Mouse (Mus musculus): ENCODE measurements around the gene Rps2. TPM values are rescaled to one million over a fixed set of nuclear protein-coding genes. Genes with fewer than 3 reads are reported as not detected.

The Rps2 gene
- polyA plus RNA-seq, 1 experiment from 2014 or later: 732 TPM

DNA sequence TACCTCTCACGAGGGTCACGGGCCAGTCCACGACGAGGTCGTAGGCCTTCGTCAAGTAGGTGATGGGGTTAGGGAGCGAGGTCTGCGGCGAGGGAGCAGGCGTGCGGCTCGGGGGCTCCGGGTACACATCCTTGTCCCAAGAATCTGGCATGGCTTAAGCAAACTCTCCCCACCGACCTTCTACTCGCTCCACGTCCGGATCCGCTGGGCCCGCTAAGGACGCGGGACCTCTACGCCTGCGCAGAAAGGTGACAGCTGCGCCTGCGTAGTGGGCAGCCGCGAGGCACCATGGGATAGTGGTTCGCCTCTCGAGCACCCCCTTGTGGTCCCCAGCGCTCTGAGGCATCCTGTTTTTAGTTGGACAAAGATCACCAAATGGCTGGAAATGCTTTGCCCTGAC, 6.3 kb downstream of the Rps2 start, which contains the start of gene Ndufb10:
Gene Ndufb10 (minus strand): TSS at position 295 of the 400 bp plus-strand sequence.
- peak within 1 kb of the TSS; percentile 88 for H3K4me2 ChIP-seq (ENCODE audit: low read length)
- peak within 1 kb of the TSS; percentile 82 for H3K4me3 ChIP-seq (ENCODE audit: low read length)
- no peaks in the 10 kb centered on the region for H3K9me3 ChIP-seq (ENCODE audit: control insufficient read depth, low read length)
- H3K27ac ChIP-seq (ENCODE audit: low read depth, low read length): peak within 1 kb of the TSS; percentile 79
- H3K4me1 ChIP-seq (ENCODE audit: control insufficient read depth, insufficient read depth, low read depth, low read length): peaks cover 25% of the 10 kb centered on the region
- H3K27me3 ChIP-seq (replicated peaks; ENCODE audit: control insufficient read depth, insufficient read depth, low read length): no peaks in the 10 kb centered on the region
- peaks cover 9% of the 10 kb centered on the region for H3K36me3 ChIP-seq (ENCODE audit: control insufficient read depth, insufficient read depth, low read length)
- peak; percentile 72 for ATAC-seq
- H3K9ac ChIP-seq (ENCODE audit: low read depth, low read length): peak within 1 kb of the TSS; percentile 90
- WGBS: under 1% methylated on average over 24 of the region's 30 CpGs

DNA sequence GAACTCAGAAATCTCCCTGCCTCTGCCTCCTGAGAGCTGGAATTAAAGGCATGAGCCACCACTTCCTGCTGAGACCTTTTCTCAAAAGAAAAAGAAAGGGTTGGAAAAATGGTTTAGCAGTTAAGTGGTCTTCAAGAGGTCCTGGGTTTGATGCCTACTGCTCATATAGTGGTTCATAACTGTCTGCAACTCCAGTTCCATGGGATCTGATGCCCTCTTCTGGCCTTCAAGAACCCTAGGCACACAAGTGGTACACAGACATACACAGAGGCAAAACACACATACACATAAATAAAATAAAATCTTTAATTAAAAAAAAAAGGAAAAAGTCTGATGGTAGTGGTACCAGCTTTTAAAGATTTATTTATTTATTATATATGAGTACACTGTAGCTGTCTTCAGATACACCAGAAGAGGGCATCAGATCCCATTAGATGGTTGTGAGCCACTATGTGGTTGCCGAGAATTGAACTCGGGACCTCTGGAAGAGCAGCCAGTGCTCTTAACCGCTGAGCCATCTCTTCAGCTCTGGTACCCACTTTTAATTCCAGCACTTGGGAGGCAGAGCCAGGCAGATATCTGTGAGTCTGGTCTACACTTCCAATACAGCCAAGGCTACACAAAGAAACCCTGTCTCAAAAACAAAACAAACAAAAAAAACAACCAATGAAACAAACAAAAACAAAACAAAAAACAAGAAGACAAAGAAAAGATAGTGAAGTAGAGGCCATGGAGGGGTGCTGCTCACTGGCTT, 7.9 kb downstream of the Rps2 start:
- Histone ChIP-seq H3K36me3 (ENCODE audit: control insufficient read depth, insufficient read depth, low read length) (peaks cover 9% of the 10 kb centered on the region), H3K4me1 (ENCODE audit: control insufficient read depth, insufficient read depth, low read depth, low read length) (peaks cover 23% of the 10 kb centered on the region), H3K27ac (ENCODE audit: low read depth, low read length) (no peak overlapping the region), H3K27me3 (replicated peaks; ENCODE audit: control insufficient read depth, insufficient read depth, low read length) (no peaks in the 10 kb centered on the region), H3K9ac (ENCODE audit: low read depth, low read length) (no peak overlapping the region), H3K4me2 (ENCODE audit: low read length) (no peak overlapping the region), H3K4me3 (ENCODE audit: low read length) (no peak overlapping the region), H3K9me3 (ENCODE audit: control insufficient read depth, low read length) (no peaks in the 10 kb centered on the region)
- no peak for ATAC-seq
- WGBS: 65% methylated on average over 3 of the region's 3 CpGs

DNA sequence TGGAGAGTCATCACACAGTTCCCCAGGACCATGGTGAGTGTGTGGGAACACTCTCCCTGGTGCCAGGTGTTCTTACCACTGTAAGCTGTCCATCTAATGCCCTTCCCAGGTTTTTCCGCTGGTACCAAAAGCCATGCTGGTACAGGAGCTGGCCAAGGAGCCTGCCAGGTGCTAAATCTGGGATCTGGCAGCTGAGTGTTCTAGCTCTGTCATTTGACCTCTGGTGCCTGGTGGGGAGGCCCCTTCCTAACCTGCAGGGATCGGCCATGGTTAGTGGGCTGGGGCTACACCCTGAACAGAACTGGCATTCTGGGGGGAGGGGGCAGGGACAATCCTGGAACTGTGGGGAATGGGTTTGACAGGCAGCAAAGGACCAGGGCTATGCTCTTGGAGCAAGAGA, 9.7 kb downstream of the Rps2 start, which contains the start of gene Rpl3l:
Gene Rpl3l (plus strand): TSS at position 203 of the 400 bp plus-strand sequence.
- WGBS: 81% methylated on average over 2 of the region's 2 CpGs
- Histone ChIP-seq H3K9ac (ENCODE audit: low read depth, low read length) (no peak within 1 kb of the TSS), H3K27ac (ENCODE audit: low read depth, low read length) (no peak within 1 kb of the TSS), H3K4me3 (ENCODE audit: low read length) (no peak within 1 kb of the TSS), H3K9me3 (ENCODE audit: control insufficient read depth, low read length) (no peaks in the 10 kb centered on the region), H3K4me2 (ENCODE audit: low read length) (no peak within 1 kb of the TSS), H3K36me3 (ENCODE audit: control insufficient read depth, insufficient read depth, low read length) (no peaks in the 10 kb centered on the region), H3K4me1 (ENCODE audit: control insufficient read depth, insufficient read depth, low read depth, low read length) (peaks cover 9% of the 10 kb centered on the region), H3K27me3 (replicated peaks; ENCODE audit: control insufficient read depth, insufficient read depth, low read length) (no peaks in the 10 kb centered on the region)
- no peak for ATAC-seq

DNA sequence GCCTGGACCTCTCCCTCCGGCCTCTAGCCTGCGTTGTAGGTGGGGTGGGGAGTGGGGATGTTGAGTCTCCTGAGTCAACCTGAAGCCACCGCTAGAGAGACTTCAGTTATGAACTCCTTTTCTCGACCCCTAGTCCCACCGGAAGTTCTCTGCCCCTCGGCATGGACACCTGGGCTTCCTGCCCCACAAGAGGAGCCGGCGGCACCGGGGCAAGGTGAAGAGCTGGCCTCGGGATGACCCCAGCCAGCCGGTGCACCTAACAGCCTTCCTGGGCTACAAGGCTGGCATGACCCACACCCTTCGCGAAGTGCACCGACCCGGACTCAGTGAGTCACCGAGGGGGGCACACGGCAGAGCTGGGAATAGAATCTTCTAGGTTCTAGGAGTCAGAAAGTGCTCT, 10.3 kb downstream of the Rps2 start:
- 77% methylated on average over 17 of the region's 17 CpGs for WGBS
- no peaks in the 10 kb centered on the region for H3K9me3 ChIP-seq (ENCODE audit: control insufficient read depth, low read length)
- H3K27ac ChIP-seq (ENCODE audit: low read depth, low read length): no peak overlapping the region
- no peak overlapping the region for H3K4me2 ChIP-seq (ENCODE audit: low read length)
- no peaks in the 10 kb centered on the region for H3K27me3 ChIP-seq (replicated peaks; ENCODE audit: control insufficient read depth, insufficient read depth, low read length)
- no peak for ATAC-seq
- H3K4me1 ChIP-seq (ENCODE audit: control insufficient read depth, insufficient read depth, low read depth, low read length): peaks cover 5% of the 10 kb centered on the region
- H3K4me3 ChIP-seq (ENCODE audit: low read length): no peak overlapping the region
- no peak overlapping the region for H3K9ac ChIP-seq (ENCODE audit: low read depth, low read length)
- H3K36me3 ChIP-seq (ENCODE audit: control insufficient read depth, insufficient read depth, low read length): no peaks in the 10 kb centered on the region

DNA sequence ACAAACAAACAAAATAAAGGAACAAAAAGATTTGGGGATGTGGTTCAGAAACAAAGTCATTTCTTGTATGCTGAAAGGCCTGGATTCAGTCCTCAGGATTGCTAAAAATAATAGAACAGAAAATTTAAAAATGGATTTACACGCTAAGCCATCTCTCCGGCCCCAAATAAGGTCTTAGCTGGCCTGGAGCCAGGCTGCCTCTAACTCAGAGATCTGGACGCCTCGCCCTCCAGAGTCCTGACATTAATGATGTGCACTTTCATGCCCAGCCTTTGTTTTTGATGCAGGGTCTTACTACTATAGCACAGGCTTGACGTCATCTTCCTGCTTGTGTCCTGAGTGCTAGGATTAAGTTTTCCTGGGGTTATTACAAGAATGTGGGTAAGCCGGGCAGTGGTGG, 11.2 kb downstream of the Rps2 start:
- Histone ChIP-seq H3K36me3 (ENCODE audit: control insufficient read depth, insufficient read depth, low read length) (no peaks in the 10 kb centered on the region), H3K4me1 (ENCODE audit: control insufficient read depth, insufficient read depth, low read depth, low read length) (no peaks in the 10 kb centered on the region), H3K27me3 (replicated peaks; ENCODE audit: control insufficient read depth, insufficient read depth, low read length) (peaks cover 2% of the 10 kb centered on the region; the same call in 1 of the 2 replicates), H3K4me3 (ENCODE audit: low read length) (no peak overlapping the region), H3K4me2 (ENCODE audit: low read length) (no peak overlapping the region), H3K9me3 (ENCODE audit: control insufficient read depth, low read length) (no peaks in the 10 kb centered on the region), H3K27ac (ENCODE audit: low read depth, low read length) (no peak overlapping the region), H3K9ac (ENCODE audit: low read depth, low read length) (no peak overlapping the region)
- no peak for ATAC-seq
- WGBS: 74% methylated on average over 6 of the region's 6 CpGs

DNA sequence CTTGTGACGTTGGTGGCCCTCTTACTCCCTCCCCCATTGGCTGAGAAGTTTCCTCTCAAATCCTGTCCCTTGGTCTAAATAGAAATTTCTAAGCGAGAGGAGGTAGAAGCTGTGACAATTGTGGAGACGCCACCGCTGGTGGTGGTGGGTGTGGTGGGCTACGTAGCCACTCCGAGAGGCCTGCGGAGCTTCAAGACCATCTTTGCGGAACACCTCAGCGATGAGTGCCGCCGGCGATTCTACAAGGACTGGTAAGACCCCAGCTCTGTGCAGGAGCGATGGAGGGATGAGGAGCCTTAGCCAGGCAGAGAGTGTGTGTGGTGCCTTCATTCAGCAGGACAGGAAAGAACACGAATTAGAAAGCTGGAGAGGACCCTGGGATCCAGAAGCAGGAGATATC, 12.9 kb downstream of the Rps2 start:
- ATAC-seq: no peak
- WGBS: 79% methylated on average over 14 of the region's 14 CpGs
- no peak overlapping the region for H3K27ac ChIP-seq (ENCODE audit: low read depth, low read length)
- H3K9ac ChIP-seq (ENCODE audit: low read depth, low read length): no peak overlapping the region
- H3K4me2 ChIP-seq (ENCODE audit: low read length): no peak overlapping the region
- H3K27me3 ChIP-seq (replicated peaks; ENCODE audit: control insufficient read depth, insufficient read depth, low read length): peaks cover 2% of the 10 kb centered on the region; the same call in 1 of the 2 replicates
- 0 out of 2 replicates have a peak, but pooled peaks cover 2% of the 10 kb centered on the region for H3K4me1 ChIP-seq (ENCODE audit: control insufficient read depth, insufficient read depth, low read depth, low read length)
- no peaks in the 10 kb centered on the region for H3K9me3 ChIP-seq (ENCODE audit: control insufficient read depth, low read length)
- H3K36me3 ChIP-seq (ENCODE audit: control insufficient read depth, insufficient read depth, low read length): no peaks in the 10 kb centered on the region
- no peak overlapping the region for H3K4me3 ChIP-seq (ENCODE audit: low read length)

DNA sequence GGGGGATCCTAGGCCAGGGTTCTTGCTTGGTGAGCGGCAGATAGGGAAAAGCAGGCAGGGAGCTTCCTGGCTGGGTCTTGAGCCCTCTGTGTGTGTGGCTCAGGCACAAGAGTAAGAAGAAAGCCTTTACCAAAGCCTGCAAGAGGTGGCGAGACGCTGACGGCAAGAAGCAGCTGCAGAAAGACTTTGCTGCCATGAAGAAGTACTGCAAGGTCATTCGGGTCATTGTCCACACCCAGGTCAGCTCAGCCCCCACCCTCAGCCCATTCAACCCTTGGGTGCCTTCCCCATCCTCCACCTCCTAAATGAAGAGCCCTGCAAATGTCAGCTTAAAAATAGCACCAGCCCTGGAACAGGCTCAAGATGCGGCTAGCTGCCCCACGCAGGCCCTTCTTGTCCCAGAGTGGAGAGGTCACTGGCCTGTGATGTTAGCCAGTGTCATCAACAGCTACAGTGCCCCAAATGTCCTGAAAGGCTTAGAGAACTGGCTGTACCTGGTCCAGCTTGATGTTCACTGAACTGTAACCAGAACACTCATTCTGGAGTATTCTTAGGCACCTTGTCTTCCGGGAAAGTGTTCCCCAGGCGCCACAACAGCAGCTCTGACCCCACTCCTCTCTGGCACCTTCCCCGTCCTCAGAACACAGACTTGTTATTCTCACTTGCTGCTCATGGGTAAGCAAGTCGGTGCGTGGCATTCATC, 14.5 kb downstream of the Rps2 start:
- H3K27me3 ChIP-seq (replicated peaks; ENCODE audit: control insufficient read depth, insufficient read depth, low read length): peaks cover 2% of the 10 kb centered on the region; the same call in 1 of the 2 replicates
- WGBS: 81% methylated on average over 12 of the region's 12 CpGs
- H3K9ac ChIP-seq (ENCODE audit: low read depth, low read length): no peak overlapping the region
- no peak overlapping the region for H3K4me2 ChIP-seq (ENCODE audit: low read length)
- no peaks in the 10 kb centered on the region for H3K9me3 ChIP-seq (ENCODE audit: control insufficient read depth, low read length)
- H3K4me3 ChIP-seq (ENCODE audit: low read length): no peak overlapping the region
- H3K27ac ChIP-seq (ENCODE audit: low read depth, low read length): no peak overlapping the region
- peaks cover 12% of the 10 kb centered on the region for H3K4me1 ChIP-seq (ENCODE audit: control insufficient read depth, insufficient read depth, low read depth, low read length)
- H3K36me3 ChIP-seq (ENCODE audit: control insufficient read depth, insufficient read depth, low read length): no peaks in the 10 kb centered on the region
- no peak for ATAC-seq

DNA sequence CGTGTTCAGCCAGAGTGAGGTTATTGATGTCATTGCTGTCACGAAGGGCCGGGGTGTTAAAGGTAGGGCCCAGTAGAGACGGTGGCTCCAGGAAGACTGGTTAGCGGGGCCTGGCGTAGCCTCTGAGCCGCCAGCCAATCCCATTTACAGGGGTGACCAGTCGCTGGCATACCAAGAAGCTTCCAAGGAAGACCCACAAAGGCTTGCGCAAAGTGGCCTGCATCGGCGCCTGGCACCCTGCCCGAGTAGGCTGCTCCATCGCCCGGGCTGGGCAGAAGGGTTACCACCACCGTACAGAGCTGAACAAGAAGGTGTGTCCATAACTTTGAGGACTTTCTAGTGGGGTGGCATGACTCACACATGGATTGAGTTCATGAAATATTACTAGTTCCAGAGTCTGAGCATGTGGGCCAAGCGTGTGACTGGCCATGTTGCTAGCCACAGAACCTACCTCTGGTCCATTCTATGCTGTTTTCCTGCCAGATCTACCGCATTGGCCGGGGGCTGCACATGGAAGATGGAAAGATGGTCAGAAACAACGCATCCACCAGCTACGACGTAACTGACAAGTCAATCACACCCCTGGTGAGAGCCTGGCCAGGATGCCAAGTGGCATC, 15.6 kb downstream of the Rps2 start:
- Histone ChIP-seq H3K27ac (ENCODE audit: low read depth, low read length) (no peak overlapping the region), H3K9ac (ENCODE audit: low read depth, low read length) (no peak overlapping the region; the same call in 1 of the 2 replicates), H3K36me3 (ENCODE audit: control insufficient read depth, insufficient read depth, low read length) (no peaks in the 10 kb centered on the region), H3K4me1 (ENCODE audit: control insufficient read depth, insufficient read depth, low read depth, low read length) (peaks cover 15% of the 10 kb centered on the region), H3K9me3 (ENCODE audit: control insufficient read depth, low read length) (no peaks in the 10 kb centered on the region), H3K27me3 (replicated peaks; ENCODE audit: control insufficient read depth, insufficient read depth, low read length) (peaks cover 2% of the 10 kb centered on the region; the same call in 1 of the 2 replicates), H3K4me2 (ENCODE audit: low read length) (no peak overlapping the region), H3K4me3 (ENCODE audit: low read length) (no peak overlapping the region)
- no peak for ATAC-seq
- 91% methylated on average over 21 of the region's 21 CpGs for WGBS

DNA sequence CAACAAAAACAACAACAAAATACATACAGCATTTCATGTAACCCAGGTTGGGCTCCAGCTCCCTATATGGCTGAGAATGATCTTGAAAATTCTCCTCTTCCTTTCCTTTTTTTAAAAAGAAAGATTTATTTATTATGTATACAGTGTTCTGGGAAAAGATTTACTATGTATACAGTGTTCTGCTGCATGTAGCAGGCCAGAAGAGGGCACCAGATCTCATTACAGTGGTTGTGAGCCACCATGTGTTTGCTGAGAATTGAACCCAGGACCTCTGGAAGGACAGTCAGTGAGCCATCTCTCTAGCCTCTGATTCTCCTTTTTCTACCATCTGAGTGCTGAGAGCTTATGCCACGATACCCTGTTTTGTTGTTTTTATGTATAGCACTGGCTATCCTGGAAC, 16.6 kb downstream of the Rps2 start:
- Histone ChIP-seq H3K36me3 (ENCODE audit: control insufficient read depth, insufficient read depth, low read length) (no peaks in the 10 kb centered on the region), H3K9me3 (ENCODE audit: control insufficient read depth, low read length) (no peaks in the 10 kb centered on the region), H3K4me1 (ENCODE audit: control insufficient read depth, insufficient read depth, low read depth, low read length) (peaks cover 15% of the 10 kb centered on the region), H3K4me3 (ENCODE audit: low read length) (no peak overlapping the region), H3K27me3 (replicated peaks; ENCODE audit: control insufficient read depth, insufficient read depth, low read length) (peaks cover 2% of the 10 kb centered on the region; the same call in 1 of the 2 replicates), H3K27ac (ENCODE audit: low read depth, low read length) (no peak overlapping the region), H3K9ac (ENCODE audit: low read depth, low read length) (no peak overlapping the region), H3K4me2 (ENCODE audit: low read length) (no peak overlapping the region)
- WGBS: 85% methylated on average over 1 of the region's 1 CpGs
- no peak for ATAC-seq

All from hindbrain, embryonic 16.5 days (tissue).